Mouse (Mus musculus): ENCODE measurements around the gene Tut7. TPM values are rescaled to one million over a fixed set of nuclear protein-coding genes. Genes with fewer than 3 reads are reported as not detected.

Gene Tut7
- polyA plus RNA-seq, 1 experiment = 36.5 TPM

GRCm38 (mm10) chr13:59770847-59771246, 52.1 kb downstream of the Tut7 start:
- Histone ChIP-seq H3K4me3 (replicated peaks; ENCODE audit: insufficient read depth, low read depth, low read length) (peak overlapping the region; percentile 14), H3K4me1 (ENCODE audit: control insufficient read depth, insufficient read depth, low read length) (peaks cover 9% of the 10 kb centered on the region), H3K27ac (ENCODE audit: insufficient read depth, low read length) (no peak overlapping the region; the same call in 1 of the 2 replicates), H3K27me3 (ENCODE audit: control insufficient read depth, insufficient read depth, low read length) (no peaks in the 10 kb centered on the region)
- TF ChIP-seq CTCF (IDR thresholded peaks at IDR 0.05; ENCODE audit: borderline replicate concordance, insufficient read depth, low read depth, low read length) = no peak
- no peak for TF ChIP-seq POLR2A (IDR thresholded peaks at IDR 0.05; ENCODE audit: borderline replicate concordance, insufficient read depth, low read length)
- DNase-seq = peak; percentile 27
- WGBS = 9% methylated on average over 9 of the region's 9 CpGs

- peak overlapping the region; percentile 96 for H3K27ac ChIP-seq (ENCODE audit: insufficient read depth, low read length)
- H3K27me3 ChIP-seq (ENCODE audit: control insufficient read depth, insufficient read depth, low read length) = no peaks in the 10 kb centered on the region
- TF ChIP-seq CTCF (IDR thresholded peaks at IDR 0.05; ENCODE audit: borderline replicate concordance, insufficient read depth, low read depth, low read length) (no peak), POLR2A (IDR thresholded peaks at IDR 0.05; ENCODE audit: borderline replicate concordance, insufficient read depth, low read length) (no peak)
- peak overlapping the region; percentile 93 for H3K4me3 ChIP-seq (replicated peaks; ENCODE audit: insufficient read depth, low read depth, low read length)
- peak; percentile 85 to 86 for DNase-seq
- WGBS = under 1% methylated on average over 28 of the region's 28 CpGs
- peaks cover 12% of the 10 kb centered on the region for H3K4me1 ChIP-seq (ENCODE audit: control insufficient read depth, insufficient read depth, low read length)
Observed at GRCm38 (mm10) chr13:59770164-59770562, 52.8 kb downstream of the Tut7 start.

GRCm38 (mm10) chr13:59769296-59770163, 53.4 kb downstream of the Tut7 start, which contains the start of gene Isca1:
TSS of gene Isca1 (minus strand) at chr13:59769810.
- H3K4me1 ChIP-seq (ENCODE audit: control insufficient read depth, insufficient read depth, low read length) = peaks cover 12% of the 10 kb centered on the region
- under 1% methylated on average over 90 of the region's 91 CpGs for WGBS
- H3K27me3 ChIP-seq (ENCODE audit: control insufficient read depth, insufficient read depth, low read length) = no peaks in the 10 kb centered on the region
- TF ChIP-seq POLR2A (IDR thresholded peaks at IDR 0.05; ENCODE audit: borderline replicate concordance, insufficient read depth, low read length) (peak; percentile 73), CTCF (IDR thresholded peaks at IDR 0.05; ENCODE audit: borderline replicate concordance, insufficient read depth, low read depth, low read length) (no peak)
- H3K4me3 ChIP-seq (replicated peaks; ENCODE audit: insufficient read depth, low read depth, low read length) = peak within 1 kb of the TSS; percentile 93
- peak within 1 kb of the TSS; percentile 96 for H3K27ac ChIP-seq (ENCODE audit: insufficient read depth, low read length)
- peak; percentile 99 to 100 for DNase-seq

GRCm38 (mm10) chr13:59768531-59768930, 54.4 kb downstream of the Tut7 start:
- peaks cover 15% of the 10 kb centered on the region for H3K4me1 ChIP-seq (ENCODE audit: control insufficient read depth, insufficient read depth, low read length)
- H3K27ac ChIP-seq (ENCODE audit: insufficient read depth, low read length) = no peak overlapping the region
- H3K27me3 ChIP-seq (ENCODE audit: control insufficient read depth, insufficient read depth, low read length) = no peaks in the 10 kb centered on the region
- peak in 1 of 2 experiments; percentile 24 for DNase-seq
- H3K4me3 ChIP-seq (replicated peaks; ENCODE audit: insufficient read depth, low read depth, low read length) = peak overlapping the region; percentile 93
- no peak for TF ChIP-seq POLR2A (IDR thresholded peaks at IDR 0.05; ENCODE audit: borderline replicate concordance, insufficient read depth, low read length)
- TF ChIP-seq CTCF (IDR thresholded peaks at IDR 0.05; ENCODE audit: borderline replicate concordance, insufficient read depth, low read depth, low read length) = no peak
- WGBS = 25% methylated on average over 13 of the region's 13 CpGs

- WGBS = 71% methylated on average over 11 of the region's 11 CpGs
Observed at GRCm38 (mm10) chr13:59766786-59767515, 56.0 kb downstream of the Tut7 start.

GRCm38 (mm10) chr13:59762791-59763190, 60.2 kb downstream of the Tut7 start:
- Histone ChIP-seq H3K27ac (ENCODE audit: insufficient read depth, low read length) (no peak overlapping the region), H3K4me1 (ENCODE audit: control insufficient read depth, insufficient read depth, low read length) (peaks cover 11% of the 10 kb centered on the region; the same call in 1 of the 2 replicates), H3K27me3 (ENCODE audit: control insufficient read depth, insufficient read depth, low read length) (no peaks in the 10 kb centered on the region), H3K4me3 (replicated peaks; ENCODE audit: insufficient read depth, low read depth, low read length) (no peak overlapping the region)
- no peak for DNase-seq
- no peak for TF ChIP-seq POLR2A (IDR thresholded peaks at IDR 0.05; ENCODE audit: borderline replicate concordance, insufficient read depth, low read length)
- no peak for TF ChIP-seq CTCF (IDR thresholded peaks at IDR 0.05; ENCODE audit: borderline replicate concordance, insufficient read depth, low read depth, low read length)
- 89% methylated on average over 7 of the region's 7 CpGs for WGBS

More at GRCm38 (mm10) chr13:59766786-59767515, 56.0 kb downstream of the Tut7 start:
- no peak for TF ChIP-seq CTCF (IDR thresholded peaks at IDR 0.05; ENCODE audit: borderline replicate concordance, insufficient read depth, low read depth, low read length)
- no peak for TF ChIP-seq POLR2A (IDR thresholded peaks at IDR 0.05; ENCODE audit: borderline replicate concordance, insufficient read depth, low read length)
- Histone ChIP-seq H3K4me1 (ENCODE audit: control insufficient read depth, insufficient read depth, low read length) (peaks cover 18% of the 10 kb centered on the region), H3K4me3 (replicated peaks; ENCODE audit: insufficient read depth, low read depth, low read length) (no peak overlapping the region), H3K27me3 (ENCODE audit: control insufficient read depth, insufficient read depth, low read length) (no peaks in the 10 kb centered on the region), H3K27ac (ENCODE audit: insufficient read depth, low read length) (no peak overlapping the region)
- DNase-seq = no peak

GRCm38 (mm10) chr13:59756906-59757305, 66.0 kb downstream of the Tut7 start:
- no peak for DNase-seq
- Histone ChIP-seq H3K27ac (ENCODE audit: insufficient read depth, low read length) (no peak overlapping the region), H3K27me3 (ENCODE audit: control insufficient read depth, insufficient read depth, low read length) (no peaks in the 10 kb centered on the region), H3K4me1 (ENCODE audit: control insufficient read depth, insufficient read depth, low read length) (no peaks in the 10 kb centered on the region), H3K4me3 (replicated peaks; ENCODE audit: insufficient read depth, low read depth, low read length) (no peak overlapping the region)
- WGBS = 92% methylated on average over 7 of the region's 7 CpGs
- no peak for TF ChIP-seq CTCF (IDR thresholded peaks at IDR 0.05; ENCODE audit: borderline replicate concordance, insufficient read depth, low read depth, low read length)
